Mouse (Mus musculus) limb, embryonic 13.5 days (tissue): ENCODE measurements at regions not wholly inside any gene's neighbourhood (a gene's known extent, or its start where the extent isn't known, plus 50 kb on each side); places are given as distances from the start of the nearest gene placed in this dataset.

Experiments
- ATAC-seq: fragments of 200-750 bp; cut with Nextera tagmentation; 2 replicates; pipeline ENCODE4 v1.8.0; 2017; ENCODE audit warnings: low read depth, moderate number of reproducible peaks, moderate TSS enrichment; ENCODE audit not compliant: low FRiP score
- H3K27ac ChIP-seq: fragments of 300-500 bp; sonication (generic); 2 replicates; pipeline ENCODE4 v1.5.1; 2015; ENCODE audit warnings: inconsistent platforms, mild to moderate bottlenecking, moderate library complexity
- H3K27me3 ChIP-seq: fragments of 300-500 bp; sonication (generic); 2 replicates; pipeline ENCODE4 v1.6.1; 2015; ENCODE audit warnings: mild to moderate bottlenecking, inconsistent platforms
- H3K36me3 ChIP-seq: fragments of 300-500 bp; sonication (generic); 2 replicates; pipeline ENCODE4 v1.6.1; 2015; ENCODE audit warnings: inconsistent platforms, mild to moderate bottlenecking, moderate library complexity
- H3K4me1 ChIP-seq: fragments of 300-500 bp; sonication (generic); 2 replicates; pipeline ENCODE4 v1.6.1; 2015; ENCODE audit warnings: inconsistent platforms
- H3K4me2 ChIP-seq: fragments of 300-500 bp; sonication (generic); replicated peaks from 2 replicates; pipeline ENCODE4 v1.6.1; 2015; ENCODE audit warnings: inconsistent platforms, mild to moderate bottlenecking, moderate library complexity
- H3K4me3 ChIP-seq: fragments of 300-500 bp; sonication (generic); 2 replicates; pipeline ENCODE4 v1.5.1; 2015; ENCODE audit warnings: moderate library complexity, mild to moderate bottlenecking, inconsistent platforms
- H3K9ac ChIP-seq: fragments of 300-500 bp; sonication (generic); 2 replicates; pipeline ENCODE4 v1.6.1; 2015; ENCODE audit warnings: mild to moderate bottlenecking, inconsistent platforms
- H3K9me3 ChIP-seq: fragments of 300-500 bp; sonication (generic); 2 replicates; pipeline ENCODE4 v1.6.1; 2016; ENCODE audit warnings: inconsistent platforms
- WGBS: fragments of 180-500 bp; shearing (Covaris S2); methylation state at CpG from one replicate; pipeline ENCODE4 v1.1.7; 2015; 5-methylcytosine and 5-hydroxymethylcytosine counted together

DNA sequence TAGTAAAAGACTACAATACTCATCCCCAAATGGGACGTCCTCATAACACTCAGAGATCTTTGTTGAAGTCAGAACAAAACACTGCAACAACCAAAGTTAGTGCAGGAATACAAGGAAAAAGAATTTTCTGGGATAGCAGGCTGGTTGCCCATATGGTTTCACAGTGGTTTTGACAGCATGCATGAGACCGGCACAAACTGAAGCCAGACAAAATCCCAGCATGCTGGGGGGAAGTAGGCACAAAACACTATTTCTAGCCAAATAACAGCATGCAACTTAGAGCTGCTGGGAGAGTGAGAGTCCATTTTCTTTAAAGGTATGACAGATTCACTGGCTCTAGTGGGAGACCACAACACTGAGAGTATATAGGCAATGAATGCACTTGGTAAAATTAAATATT is 619.1 kb upstream of the Manea start:
- no peak overlapping the region for H3K4me3 ChIP-seq
- H3K4me1 ChIP-seq = no peaks in the 10 kb centered on the region
- H3K9ac ChIP-seq = no peak overlapping the region
- no peak overlapping the region for H3K4me2 ChIP-seq
- H3K36me3 ChIP-seq = no peaks in the 10 kb centered on the region
- no peaks in the 10 kb centered on the region for H3K27me3 ChIP-seq
- 73% methylated on average over 2 of the region's 2 CpGs for WGBS
- H3K27ac ChIP-seq = no peak overlapping the region
- no peak for ATAC-seq
- no peaks in the 10 kb centered on the region for H3K9me3 ChIP-seq

- WGBS = 82% methylated on average over 2 of the region's 2 CpGs
- H3K27ac ChIP-seq = no peak overlapping the region
Observed at GRCm38 (mm10) chr4:26964850-26965249, 618.2 kb upstream of the Manea start.

GRCm38 (mm10) chr4:26944617-26945016 is 597.9 kb upstream of the Manea start:
- Histone ChIP-seq H3K4me1 (no peaks in the 10 kb centered on the region), H3K4me2 (no peak overlapping the region), H3K27me3 (no peaks in the 10 kb centered on the region), H3K27ac (no peak overlapping the region), H3K36me3 (no peaks in the 10 kb centered on the region), H3K9ac (no peak overlapping the region), H3K9me3 (no peaks in the 10 kb centered on the region), H3K4me3 (no peak overlapping the region)
- no peak for ATAC-seq
- WGBS = 94% methylated on average over 2 of the region's 2 CpGs

More at GRCm38 (mm10) chr4:26964850-26965249, 618.2 kb upstream of the Manea start:
- no peak overlapping the region for H3K9ac ChIP-seq
- H3K4me3 ChIP-seq = no peak overlapping the region
- no peaks in the 10 kb centered on the region for H3K9me3 ChIP-seq
- no peak for ATAC-seq
- H3K4me1 ChIP-seq = no peaks in the 10 kb centered on the region
- no peaks in the 10 kb centered on the region for H3K27me3 ChIP-seq
- no peak overlapping the region for H3K4me2 ChIP-seq
- no peaks in the 10 kb centered on the region for H3K36me3 ChIP-seq

GRCm38 (mm10) chr4:26933988-26934798 is 587.5 kb upstream of the Manea start:
- 41% methylated on average over 10 of the region's 10 CpGs for WGBS
- no peak overlapping the region for H3K27ac ChIP-seq
- no peaks in the 10 kb centered on the region for H3K27me3 ChIP-seq
- peak; percentile 91 for ATAC-seq
- H3K9ac ChIP-seq = no peak overlapping the region
- H3K36me3 ChIP-seq = no peaks in the 10 kb centered on the region
- peaks cover 6% of the 10 kb centered on the region for H3K4me1 ChIP-seq
- H3K4me2 ChIP-seq = no peak overlapping the region
- H3K9me3 ChIP-seq = no peaks in the 10 kb centered on the region
- H3K4me3 ChIP-seq = no peak overlapping the region

DNA sequence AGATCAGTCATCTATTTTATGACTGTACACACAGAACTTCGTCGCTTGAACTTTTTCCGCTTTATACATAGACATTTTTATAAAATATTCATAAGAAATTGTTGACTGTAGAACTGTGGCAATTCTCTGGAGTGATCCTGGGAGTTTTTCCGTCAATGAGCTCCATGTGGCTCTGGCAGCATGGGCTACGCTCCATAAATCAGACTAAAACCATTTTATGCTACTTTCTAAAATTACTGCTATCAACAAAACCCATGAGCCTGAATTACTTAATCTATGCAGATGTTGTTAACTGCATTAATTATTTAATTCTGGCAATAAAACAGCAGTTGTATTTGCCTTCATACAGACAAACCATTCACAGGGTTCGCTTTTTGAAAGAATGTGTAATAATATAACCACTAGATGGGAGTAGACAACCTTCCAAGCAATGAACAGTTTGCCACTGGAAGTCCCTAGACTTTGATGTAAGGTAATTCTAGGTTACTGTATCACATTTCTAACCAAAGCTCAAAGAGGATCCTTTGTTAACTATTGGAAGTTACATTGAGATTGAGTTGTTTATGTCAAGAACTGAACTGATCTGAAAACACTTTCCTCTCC is 583.3 kb upstream of the Manea start:
- no peaks in the 10 kb centered on the region for H3K9me3 ChIP-seq
- no peaks in the 10 kb centered on the region for H3K36me3 ChIP-seq
- H3K4me3 ChIP-seq = no peak overlapping the region
- H3K4me1 ChIP-seq = peaks cover 6% of the 10 kb centered on the region
- H3K27ac ChIP-seq = no peak overlapping the region
- peak; percentile 48; the same call in 1 of the 2 replicates for ATAC-seq
- H3K4me2 ChIP-seq = no peak overlapping the region
- 36% methylated on average over 6 of the region's 6 CpGs for WGBS
- H3K9ac ChIP-seq = no peak overlapping the region
- H3K27me3 ChIP-seq = no peaks in the 10 kb centered on the region

- ATAC-seq = no peak
- no peak overlapping the region for H3K4me2 ChIP-seq
- 75% methylated on average over 3 of the region's 3 CpGs for WGBS
Observed at GRCm38 (mm10) chr4:26926060-26926459, 579.4 kb upstream of the Manea start.

DNA sequence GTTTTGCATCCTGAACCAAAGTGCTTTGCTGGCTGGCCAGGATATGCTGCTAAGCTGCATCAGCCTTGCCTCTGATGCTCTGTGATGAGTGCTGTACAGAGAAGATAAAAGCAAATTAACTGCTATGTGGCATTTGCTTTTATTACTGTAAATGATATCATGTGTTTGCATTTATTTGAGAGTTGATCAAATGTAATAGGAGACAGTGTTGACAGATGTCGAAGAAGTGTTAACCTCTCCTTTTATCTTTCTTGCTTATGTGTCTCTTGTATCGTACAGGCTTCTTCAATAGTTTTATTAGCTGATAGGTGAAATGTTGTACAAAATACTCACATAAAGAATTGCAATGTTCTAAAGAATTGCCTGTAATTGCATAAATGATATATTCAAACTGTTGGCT is 541.8 kb upstream of the Manea start:
- no peak for ATAC-seq
- 73% methylated on average over 2 of the region's 2 CpGs for WGBS
- Histone ChIP-seq H3K4me2 (no peak overlapping the region), H3K9ac (no peak overlapping the region), H3K9me3 (no peaks in the 10 kb centered on the region), H3K4me1 (no peaks in the 10 kb centered on the region), H3K27me3 (no peaks in the 10 kb centered on the region), H3K36me3 (no peaks in the 10 kb centered on the region), H3K27ac (no peak overlapping the region), H3K4me3 (no peak overlapping the region)

More at GRCm38 (mm10) chr4:26926060-26926459, 579.4 kb upstream of the Manea start:
- Histone ChIP-seq H3K9me3 (no peaks in the 10 kb centered on the region), H3K27me3 (no peaks in the 10 kb centered on the region), H3K9ac (no peak overlapping the region), H3K4me3 (no peak overlapping the region), H3K36me3 (no peaks in the 10 kb centered on the region), H3K4me1 (no peaks in the 10 kb centered on the region), H3K27ac (no peak overlapping the region)

DNA sequence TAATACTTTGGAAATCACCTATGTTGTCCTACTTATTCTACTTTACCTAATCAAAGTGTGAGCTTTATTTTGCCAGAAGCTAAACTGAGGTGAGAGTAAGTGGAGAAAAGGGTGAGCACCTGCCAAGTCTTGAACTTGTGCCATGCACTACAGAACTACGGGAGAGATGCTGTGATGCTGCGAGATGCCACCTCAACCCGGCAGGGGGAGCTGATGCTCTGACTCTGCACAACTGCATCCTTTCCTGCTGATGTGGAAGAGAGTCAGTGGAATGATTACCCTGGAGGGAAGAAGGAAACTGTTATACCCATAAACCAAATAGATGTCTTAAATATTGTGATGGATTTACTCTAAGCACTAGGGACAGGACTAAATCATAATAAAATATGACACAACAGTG is 532.3 kb upstream of the Manea start:
- no peaks in the 10 kb centered on the region for H3K27me3 ChIP-seq
- ATAC-seq = no peak
- no peak overlapping the region for H3K4me2 ChIP-seq
- H3K9ac ChIP-seq = no peak overlapping the region
- no peak overlapping the region for H3K27ac ChIP-seq
- 28% methylated on average over 3 of the region's 3 CpGs for whole genome bisulfite sequencing
- no peaks in the 10 kb centered on the region for H3K4me1 ChIP-seq
- no peaks in the 10 kb centered on the region for H3K36me3 ChIP-seq
- no peaks in the 10 kb centered on the region for H3K9me3 ChIP-seq
- H3K4me3 ChIP-seq = no peak overlapping the region

- Histone ChIP-seq H3K27ac (no peak overlapping the region), H3K4me1 (no peaks in the 10 kb centered on the region), H3K36me3 (no peaks in the 10 kb centered on the region), H3K9me3 (no peaks in the 10 kb centered on the region), H3K9ac (no peak overlapping the region), H3K4me2 (no peak overlapping the region), H3K27me3 (no peaks in the 10 kb centered on the region), H3K4me3 (no peak overlapping the region)
- ATAC-seq = no peak
- 80% methylated on average over 1 of the region's 1 CpGs for WGBS
Observed at GRCm38 (mm10) chr4:26841761-26842160, 495.1 kb upstream of the Manea start.

DNA sequence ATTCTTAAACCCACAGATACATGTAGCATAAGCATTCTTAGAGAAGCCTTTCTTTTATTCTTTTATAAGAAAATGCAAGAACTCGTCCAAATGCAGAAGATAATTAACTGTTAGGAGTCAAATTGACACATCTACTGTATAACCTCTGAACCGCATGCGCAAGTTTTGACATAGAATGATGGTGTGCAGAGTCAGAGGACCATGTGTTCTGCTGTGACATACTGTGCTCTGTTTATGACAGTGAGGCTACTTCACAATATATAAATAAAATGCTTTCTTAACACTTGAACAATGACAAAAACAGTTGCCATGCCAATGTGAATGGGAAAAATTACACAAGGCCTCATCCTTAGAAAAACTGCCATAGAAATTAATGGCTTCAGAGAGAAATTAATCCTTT is 454.1 kb upstream of the Manea start:
- Histone ChIP-seq H3K36me3 (no peaks in the 10 kb centered on the region), H3K4me1 (no peaks in the 10 kb centered on the region), H3K9me3 (no peaks in the 10 kb centered on the region), H3K4me2 (no peak overlapping the region), H3K4me3 (no peak overlapping the region), H3K9ac (no peak overlapping the region), H3K27ac (no peak overlapping the region), H3K27me3 (no peaks in the 10 kb centered on the region)
- no peak for ATAC-seq
- WGBS = 87% methylated on average over 3 of the region's 3 CpGs

DNA sequence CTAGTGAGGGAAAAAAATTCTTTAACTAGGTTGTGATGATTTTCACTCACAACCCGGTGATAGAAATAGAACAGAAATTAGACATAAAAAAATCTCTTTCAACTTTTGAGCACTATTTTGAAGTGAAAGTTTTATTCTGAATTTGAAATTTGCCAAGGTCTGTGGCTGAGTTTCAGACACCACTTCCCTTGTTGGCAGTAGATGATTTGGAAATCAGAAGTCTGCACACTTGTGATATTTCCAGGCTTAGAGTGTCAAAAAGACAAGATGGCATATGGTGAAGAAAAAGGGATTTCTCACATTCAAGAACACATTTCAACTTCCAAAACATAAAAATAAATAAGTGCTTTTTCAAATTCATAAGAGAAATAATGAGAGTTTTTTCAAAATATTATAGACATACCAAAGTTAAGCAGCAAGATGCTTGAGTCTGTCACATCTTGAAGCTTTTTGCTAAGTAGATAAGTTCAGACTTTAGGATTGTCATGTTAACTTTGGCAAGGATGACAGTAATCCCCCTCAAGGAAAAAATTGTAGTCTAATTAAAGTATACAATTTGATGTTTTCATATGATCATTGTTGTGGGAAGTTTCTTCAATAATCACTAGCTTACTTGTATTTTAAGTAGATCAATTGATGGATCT is 446.6 kb upstream of the Manea start:
- no peaks in the 10 kb centered on the region for H3K36me3 ChIP-seq

DNA sequence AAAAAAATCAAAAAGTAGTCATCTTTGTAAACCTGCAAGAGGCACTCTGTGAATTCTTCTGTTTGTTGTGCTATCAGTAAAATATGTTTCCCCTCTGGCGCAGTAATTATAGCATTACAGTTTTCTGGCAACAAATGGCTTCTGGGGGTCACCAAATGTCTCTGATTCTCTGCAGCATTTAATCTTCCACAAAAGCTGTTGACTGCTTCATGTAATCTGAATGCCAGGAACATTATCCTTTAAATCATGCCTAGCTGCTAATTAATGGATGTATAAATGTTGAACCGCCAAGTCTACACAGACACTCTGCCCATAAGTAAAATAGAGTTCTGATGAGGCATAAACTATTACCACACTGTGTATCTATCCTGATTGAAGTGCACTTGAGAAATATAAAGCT is 421.2 kb upstream of the Manea start:
- H3K4me1 ChIP-seq = no peaks in the 10 kb centered on the region
- no peaks in the 10 kb centered on the region for H3K27me3 ChIP-seq
- H3K27ac ChIP-seq = no peak overlapping the region
- WGBS = 81% methylated on average over 2 of the region's 2 CpGs
- H3K36me3 ChIP-seq = no peaks in the 10 kb centered on the region
- H3K4me2 ChIP-seq = no peak overlapping the region
- H3K9me3 ChIP-seq = no peaks in the 10 kb centered on the region
- ATAC-seq = no peak
- H3K4me3 ChIP-seq = no peak overlapping the region
- H3K9ac ChIP-seq = no peak overlapping the region

More for the DNA sequence above, 446.6 kb upstream of the Manea start:
- no peak for ATAC-seq
- Histone ChIP-seq H3K9me3 (no peaks in the 10 kb centered on the region), H3K27ac (no peak overlapping the region), H3K27me3 (no peaks in the 10 kb centered on the region), H3K4me1 (no peaks in the 10 kb centered on the region), H3K4me3 (no peak overlapping the region), H3K4me2 (no peak overlapping the region), H3K9ac (no peak overlapping the region)
- whole genome bisulfite sequencing = 94% methylated on average over 1 of the region's 1 CpGs
